Comparison of ENCODE assay signal across 18 mouse cellular contexts in the genomic region with DNA sequence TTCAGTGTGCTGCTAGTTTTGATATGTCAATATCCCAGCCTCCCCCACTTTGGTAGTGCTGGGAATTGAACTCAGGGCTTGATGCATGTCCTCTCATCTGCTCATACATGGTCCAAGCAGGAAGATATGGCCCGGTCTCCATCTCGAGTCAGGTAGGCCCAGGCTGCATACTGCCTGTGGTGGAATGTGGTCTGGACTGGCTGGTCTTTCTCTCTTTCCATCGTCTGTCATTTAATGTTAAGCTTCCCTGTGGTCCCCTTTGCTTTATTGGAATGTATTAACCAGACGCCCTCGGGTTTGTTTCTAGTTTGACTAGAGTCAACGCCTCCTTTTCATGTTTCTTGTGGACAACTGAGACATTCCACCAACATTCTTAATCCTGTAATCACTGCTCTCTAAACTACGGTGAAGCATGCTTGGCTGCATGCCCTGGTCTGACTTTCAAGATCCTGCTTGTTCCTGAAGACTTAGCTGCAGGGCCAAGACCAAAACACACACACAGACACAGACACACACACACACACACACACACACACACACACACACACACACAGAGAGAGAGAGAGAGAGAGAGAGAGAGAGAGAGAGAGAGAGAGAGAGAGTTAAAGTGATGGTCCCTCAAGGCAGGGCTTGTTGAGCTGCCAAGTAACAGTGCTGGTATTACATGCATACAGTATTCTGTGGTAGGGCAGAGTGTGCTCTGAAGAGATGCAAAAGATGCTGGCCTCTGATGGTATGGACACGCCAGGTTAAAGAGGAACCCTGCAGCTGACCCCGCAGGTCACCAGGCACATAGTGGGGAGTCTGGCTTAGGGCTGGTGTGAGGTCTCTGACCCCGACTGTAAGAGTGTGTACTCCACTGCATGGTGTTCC. TPM values are rescaled to one million over a fixed set of nuclear protein-coding genes. Genes with fewer than 3 reads are reported as not detected.
A peak's percentile ranks its signal among the peaks of the same experiment; 100 is the strongest.
DNase-seq lines count a peak whose midpoint lies in the region; ATAC-seq and TF ChIP-seq lines count a peak whose summit lies in the region.
"Had no signal": no experiment of that assay in that cellular context is flagged by ENCODE, and none has a peak within 500 bp of the region (broad histone marks: within the 10 kb centered on the region; RNA-seq: fewer than 3 reads in every experiment).

No protein-coding gene starts in this region.

- no peak overlapping the region for H3K4me3 ChIP-seq in intestine, embryonic 14.5 days (ENCODE audit: low read depth, low read length)
- H3K4me3 ChIP-seq in intestine, postnatal 0 days (ENCODE audit: low read depth, low read length), result no peak overlapping the region
- no peak overlapping the region for H3K4me3 ChIP-seq in midbrain, embryonic 15.5 days
- H3K4me3 ChIP-seq in midbrain, embryonic 16.5 days (ENCODE audit: low read depth, low read length), result no peak overlapping the region
- H3K4me3 ChIP-seq: erythroblast, embryonic 14.5 days; left cerebral cortex, adult 2 months had no signal

- peak; percentile 57 for DNase-seq in intestine, embryonic 14.5 days (ENCODE audit: low spot score)
- DNase-seq in Muller cell, postnatal 12 days (ENCODE audit: inconsistent ontology term), result peak; percentile 39
- DNase-seq in fibroblast of lung, adult 2 months (ENCODE audit: low read depth), result peak; percentile 90
- peak; percentile 12 for DNase-seq in lung, postnatal 25 days (ENCODE audit: low spot score)
- DNase-seq in cerebellum, adult 11 months, result no peak
- DNase-seq: adrenal gland, postnatal 25 days; cerebellum, adult 2 months; gastrocnemius, postnatal 14 days; heart, postnatal 36 days; thymus, adult 18-20 months had no signal

- H3K4me2 ChIP-seq in intestine, embryonic 14.5 days (ENCODE audit: low read length), result no peak overlapping the region
- no peak overlapping the region for H3K4me2 ChIP-seq in intestine, postnatal 0 days (replicated peaks; ENCODE audit: low read depth)
- H3K4me2 ChIP-seq in midbrain, embryonic 15.5 days, result no peak overlapping the region
- H3K4me2 ChIP-seq in midbrain, embryonic 16.5 days (ENCODE audit: low read length), result no peak overlapping the region

- H3K9ac ChIP-seq in intestine, embryonic 14.5 days (ENCODE audit: low read length), result no peak overlapping the region
- no peak overlapping the region for H3K9ac ChIP-seq in intestine, postnatal 0 days (ENCODE audit: low read depth, low read length)
- no peak overlapping the region for H3K9ac ChIP-seq in midbrain, embryonic 15.5 days
- H3K9ac ChIP-seq in midbrain, embryonic 16.5 days (ENCODE audit: low read depth, low read length), result no peak overlapping the region

- no peaks in the 10 kb centered on the region for H3K9me3 ChIP-seq in intestine, embryonic 14.5 days (ENCODE audit: control insufficient read depth, low read length)
- no peaks in the 10 kb centered on the region for H3K9me3 ChIP-seq in intestine, postnatal 0 days (ENCODE audit: control insufficient read depth)
- H3K9me3 ChIP-seq in midbrain, embryonic 15.5 days, result no peaks in the 10 kb centered on the region
- no peaks in the 10 kb centered on the region for H3K9me3 ChIP-seq in midbrain, embryonic 16.5 days (replicated peaks; ENCODE audit: control insufficient read depth, low read length, poor library complexity, severe bottlenecking)

- H3K4me1 ChIP-seq in intestine, embryonic 14.5 days (replicated peaks; ENCODE audit: control insufficient read depth, insufficient read depth, low read length), result no peaks in the 10 kb centered on the region
- no peaks in the 10 kb centered on the region for H3K4me1 ChIP-seq in intestine, postnatal 0 days (replicated peaks; ENCODE audit: control insufficient read depth, insufficient read depth, low read length)
- H3K4me1 ChIP-seq in midbrain, embryonic 15.5 days, result no peaks in the 10 kb centered on the region
- H3K4me1 ChIP-seq in midbrain, embryonic 16.5 days (ENCODE audit: control insufficient read depth, insufficient read depth, low read length), result no peaks in the 10 kb centered on the region

- ATAC-seq in intestine, embryonic 14.5 days (replicated peaks; ENCODE audit: low FRiP score, low TSS enrichment, low read depth), result peak; percentile 83
- ATAC-seq in intestine, postnatal 0 days, result no peak
- ATAC-seq in midbrain, embryonic 15.5 days (replicated peaks), result no peak
- no peak for ATAC-seq in midbrain, embryonic 16.5 days

- H3K27me3 ChIP-seq in intestine, embryonic 14.5 days (replicated peaks; ENCODE audit: control insufficient read depth, insufficient read depth, low read length), result no peaks in the 10 kb centered on the region
- H3K27me3 ChIP-seq in intestine, postnatal 0 days (replicated peaks; ENCODE audit: control insufficient read depth, insufficient read depth, low read length), result no peaks in the 10 kb centered on the region
- no peaks in the 10 kb centered on the region for H3K27me3 ChIP-seq in midbrain, embryonic 15.5 days (replicated peaks)
- no peaks in the 10 kb centered on the region for H3K27me3 ChIP-seq in midbrain, embryonic 16.5 days (ENCODE audit: control insufficient read depth, insufficient read depth, low read depth, low read length)

- no peak for TF ChIP-seq CTCF in intestine, postnatal 0 days (IDR thresholded peaks at IDR 0.05; ENCODE audit: low read depth)

- H3K36me3 ChIP-seq in intestine, embryonic 14.5 days (ENCODE audit: control insufficient read depth, insufficient read depth, low read length), result no peaks in the 10 kb centered on the region
- H3K36me3 ChIP-seq in intestine, postnatal 0 days (ENCODE audit: control insufficient read depth, insufficient read depth), result no peaks in the 10 kb centered on the region
- no peaks in the 10 kb centered on the region for H3K36me3 ChIP-seq in midbrain, embryonic 15.5 days (replicated peaks)
- H3K36me3 ChIP-seq in midbrain, embryonic 16.5 days (ENCODE audit: control insufficient read depth, insufficient read depth, low read length), result no peaks in the 10 kb centered on the region

- 43% methylated on average over 10 of the region's 10 CpGs for WGBS in intestine, embryonic 14.5 days
- WGBS in intestine, postnatal 0 days, result 66% methylated on average over 10 of the region's 10 CpGs
- 72% methylated on average over 10 of the region's 10 CpGs for WGBS in midbrain, embryonic 15.5 days
- WGBS in midbrain, embryonic 16.5 days, result 71% methylated on average over 10 of the region's 10 CpGs

- H3K27ac ChIP-seq in intestine, embryonic 14.5 days (ENCODE audit: low read depth), result peak overlapping the region; percentile 45; the same call in 1 of the 2 replicates
- H3K27ac ChIP-seq in intestine, postnatal 0 days (ENCODE audit: low read depth, low read length), result no peak overlapping the region
- H3K27ac ChIP-seq in midbrain, embryonic 15.5 days, result no peak overlapping the region
- no peak overlapping the region for H3K27ac ChIP-seq in midbrain, embryonic 16.5 days (ENCODE audit: low read length)
- H3K27ac ChIP-seq: left cerebral cortex, adult 2 months; macrophage had no signal

RNA-seq across cellular contexts. Expression of gene Iqca, which starts 52.6 kb away (rescaled TPM):
- polyA plus RNA-seq in intestine, embryonic 14.5 days (2014; fragmentation: Nextera tagmentation; extraction: Ambion mirVana), result 0.22 and 0.51 TPM in 2 replicates
- 0.13 and 0.47 TPM in 2 replicates for polyA plus RNA-seq in intestine, postnatal 0 days (2015; fragmentation: Nextera tagmentation; extraction: Ambion mirVana)
- polyA plus RNA-seq in midbrain, embryonic 15.5 days (2015; fragmentation: Nextera tagmentation; extraction: Ambion mirVana), result 0.95 and 1.2 TPM in 2 replicates
- 0.62 and 0.85 TPM in 2 replicates for polyA plus RNA-seq in midbrain, embryonic 16.5 days (2015; fragmentation: Nextera tagmentation; extraction: Ambion mirVana)
- polyA plus RNA-seq: erythroblast, embryonic 14.5 days; large intestine, adult 2 months; macrophage; small intestine, adult 2 months had no signal
